Comparison of ENCODE assay signal across 7 mouse cellular contexts in genomic region chr19:32485681-32486105, GRCm38 (mm10). TPM values are rescaled to one million over a fixed set of nuclear protein-coding genes. Genes with fewer than 3 reads are reported as not detected.
DNase-seq lines count a peak whose midpoint lies in the region; ATAC-seq and TF ChIP-seq lines count a peak whose summit lies in the region.

TSS of gene Minpp1 (plus strand) at chr19:32485769.

- under 1% methylated on average over 63 of the region's 64 CpGs for WGBS in intestine, embryonic 16.5 days
- WGBS in limb, embryonic 10.5 days: 2% methylated on average over 63 of the region's 64 CpGs
- WGBS in midbrain, embryonic 12.5 days: 1% methylated on average over 62 of the region's 64 CpGs
- under 1% methylated on average over 64 of the region's 64 CpGs for WGBS in small intestine, adult 2 months

- H3K9me3 ChIP-seq in intestine, embryonic 16.5 days (ENCODE audit: control insufficient read depth, low read length): no peaks in the 10 kb centered on the region
- no peaks in the 10 kb centered on the region for H3K9me3 ChIP-seq in limb, embryonic 10.5 days (replicated peaks)
- no peaks in the 10 kb centered on the region for H3K9me3 ChIP-seq in midbrain, embryonic 12.5 days

- peaks cover 16% of the 10 kb centered on the region for H3K4me1 ChIP-seq in intestine, embryonic 16.5 days (ENCODE audit: control insufficient read depth, insufficient read depth, low read length)
- H3K4me1 ChIP-seq in limb, embryonic 10.5 days: peaks cover 19% of the 10 kb centered on the region
- H3K4me1 ChIP-seq in midbrain, embryonic 12.5 days: peaks cover 23% of the 10 kb centered on the region
- peaks cover 6% of the 10 kb centered on the region for H3K4me1 ChIP-seq in small intestine, adult 2 months (ENCODE audit: control insufficient read depth, insufficient read depth, insufficient read length, low read length)

- peak within 1 kb of the TSS; percentile 83 for H3K4me3 ChIP-seq in intestine, embryonic 16.5 days (ENCODE audit: low read length)
- H3K4me3 ChIP-seq in limb, embryonic 10.5 days: peak within 1 kb of the TSS; percentile 77
- peak within 1 kb of the TSS; percentile 68 for H3K4me3 ChIP-seq in midbrain, embryonic 12.5 days
- peak within 1 kb of the TSS; percentile 79 for H3K4me3 ChIP-seq in small intestine, adult 2 months (ENCODE audit: low read depth, low read length)

- no peaks in the 10 kb centered on the region for H3K27me3 ChIP-seq in intestine, embryonic 16.5 days (replicated peaks; ENCODE audit: control insufficient read depth, insufficient read depth, low read length)
- H3K27me3 ChIP-seq in limb, embryonic 10.5 days (ENCODE audit: low read depth, poor library complexity, severe bottlenecking): no peaks in the 10 kb centered on the region
- H3K27me3 ChIP-seq in midbrain, embryonic 12.5 days: no peaks in the 10 kb centered on the region
- no peaks in the 10 kb centered on the region for H3K27me3 ChIP-seq in small intestine, adult 2 months (ENCODE audit: control insufficient read depth, insufficient read depth, low read length)

- H3K4me2 ChIP-seq in intestine, embryonic 16.5 days (ENCODE audit: low read depth, low read length): peak within 1 kb of the TSS; percentile 86
- H3K4me2 ChIP-seq in midbrain, embryonic 12.5 days (replicated peaks): peak within 1 kb of the TSS; percentile 78

- peak; percentile 85 for ATAC-seq in intestine, embryonic 16.5 days
- peak; percentile 93 for ATAC-seq in midbrain, embryonic 12.5 days (ENCODE audit: low FRiP score, low read depth)

- peak; percentile 93 for DNase-seq in adrenal gland, postnatal 10 days
- DNase-seq in embryo, embryonic 11.5 days (ENCODE audit: low read depth, low spot score): peak; percentile 71
- DNase-seq in gastrocnemius, postnatal 4 days (ENCODE audit: low spot score in 2 of 2): peak; percentile 76 to 88
- DNase-seq in limb, embryonic 10.5 days (ENCODE audit: low spot score): peak; percentile 93

- no peaks in the 10 kb centered on the region for H3K36me3 ChIP-seq in intestine, embryonic 16.5 days (ENCODE audit: control insufficient read depth, insufficient read depth, low read length)
- H3K36me3 ChIP-seq in limb, embryonic 10.5 days: no peaks in the 10 kb centered on the region
- H3K36me3 ChIP-seq in midbrain, embryonic 12.5 days: no peaks in the 10 kb centered on the region
- H3K36me3 ChIP-seq in small intestine, adult 2 months (ENCODE audit: control insufficient read depth, insufficient read depth, low read length): no peaks in the 10 kb centered on the region; the same call in 1 of the 2 replicates

- TF ChIP-seq CTCF in small intestine, adult 2 months (IDR thresholded peaks at IDR 0.05; ENCODE audit: extremely low read depth, insufficient read length, insufficient replicate concordance, low read depth, low read length): no peak

- H3K27ac ChIP-seq in intestine, embryonic 16.5 days (ENCODE audit: low read length): peak within 1 kb of the TSS; percentile 87
- peak within 1 kb of the TSS; percentile 91 for H3K27ac ChIP-seq in limb, embryonic 10.5 days
- peak within 1 kb of the TSS; percentile 93 for H3K27ac ChIP-seq in midbrain, embryonic 12.5 days (replicated peaks)
- H3K27ac ChIP-seq in small intestine, adult 2 months (ENCODE audit: insufficient read depth, low read depth, low read length): peak within 1 kb of the TSS; percentile 89

- peak; percentile 16; the same call in 1 of the 2 replicates for TF ChIP-seq POLR2A in small intestine, adult 2 months (IDR thresholded peaks at IDR 0.05; ENCODE audit: low read depth, low read length)

- H3K9ac ChIP-seq in intestine, embryonic 16.5 days (ENCODE audit: low read depth, low read length): peak within 1 kb of the TSS; percentile 81
- H3K9ac ChIP-seq in midbrain, embryonic 12.5 days (replicated peaks): peak within 1 kb of the TSS; percentile 68

RNA-seq across cellular contexts. Expression of gene Minpp1, which starts in this region (rescaled TPM):
- 10 to 100 TPM; 30.8 to 36.7 TPM for total RNA-seq in adrenal gland, postnatal 10 days (2021)
- 10 to 100 TPM; 30.4 to 31.8 TPM for total RNA-seq in gastrocnemius, postnatal 4 days (2021)
- polyA plus RNA-seq in intestine, embryonic 16.5 days (2015; fragmentation: Nextera tagmentation; extraction: Ambion mirVana): 56.7 and 60.9 TPM in 2 replicates
- polyA plus RNA-seq in limb, embryonic 10.5 days (2016; fragmentation: Nextera tagmentation; extraction: Ambion mirVana): 76.4 and 78.8 TPM in 2 replicates
- polyA plus RNA-seq in midbrain, embryonic 12.5 days (2016; fragmentation: Nextera tagmentation; extraction: Ambion mirVana): 65.9 and 70.4 TPM in 2 replicates
- 86.5 and 112 TPM in 2 replicates for polyA plus RNA-seq in small intestine, adult 2 months (2012; rRNA removed)

Comparison
In these comparisons a context has a peak if more than half of its experiments do, and no peak if none do; other contexts are left out.
1. Peak in every context shown above with its lines: DNase-seq, ATAC-seq, H3K4me3 ChIP-seq and H3K27ac ChIP-seq.